Mouse (Mus musculus): ENCODE results near the gene Ccnl2.

- no peak for TF ChIP-seq CTCF (IDR thresholded peaks at IDR 0.05; ENCODE audit: control insufficient read depth, insufficient read depth, insufficient replicate concordance, low read depth, low read length)
- no peak for TF ChIP-seq POLR2A (IDR thresholded peaks at IDR 0.05; ENCODE audit: control insufficient read depth, low read depth, low read length)
Observed at GRCm38 (mm10) chr4:155853421-155853820, 41.1 kb downstream of the Ccnl2 start.
